Mouse (Mus musculus) kidney, embryonic 16.5 days (tissue): ENCODE data around the gene Trib3. TPM values are rescaled to one million over a fixed set of nuclear protein-coding genes. Genes with fewer than 3 reads are reported as not detected.

Experiments used
- ATAC-seq: fragments of 200-750 bp; cut with Nextera tagmentation; 2 replicates; pipeline ENCODE4 v1.8.0; 2017; ENCODE audit warnings: moderate TSS enrichment; ENCODE audit not compliant: low FRiP score, low TSS enrichment
- H3K27ac ChIP-seq: fragments of 300-500 bp; sonication (generic); 2 replicates; pipeline ENCODE4 v1.5.1; 2014; ENCODE audit warnings: low read length
- H3K27me3 ChIP-seq: fragments of 300-500 bp; sonication (generic); 2 replicates; pipeline ENCODE4 v1.6.1; 2014; ENCODE audit warnings: low read length, control low read depth, mixed read lengths; ENCODE audit not compliant: insufficient read depth
- H3K36me3 ChIP-seq: fragments of 300-500 bp; sonication (generic); 2 replicates; pipeline ENCODE4 v1.6.1; 2014; ENCODE audit warnings: low read length, control low read depth, mixed read lengths; ENCODE audit not compliant: insufficient read depth
- H3K4me1 ChIP-seq: fragments of 300-500 bp; sonication (generic); 2 replicates; pipeline ENCODE4 v1.6.1; 2014; ENCODE audit warnings: low read length, control low read depth, mixed read lengths; ENCODE audit not compliant: insufficient read depth
- H3K4me2 ChIP-seq: fragments of 300-500 bp; sonication (generic); replicated peaks from 2 replicates; pipeline ENCODE4 v1.6.1; 2014; ENCODE audit warnings: low read depth, low read length
- H3K4me3 ChIP-seq: fragments of 300-500 bp; sonication (generic); 2 replicates; pipeline ENCODE4 v1.5.1; 2014; ENCODE audit warnings: mild to moderate bottlenecking, low read length
- H3K9ac ChIP-seq: fragments of 300-500 bp; sonication (generic); replicated peaks from 2 replicates; pipeline ENCODE4 v1.6.1; 2014; ENCODE audit warnings: low read length
- H3K9me3 ChIP-seq: fragments of 300-500 bp; sonication (generic); 2 replicates; pipeline ENCODE4 v1.6.1; 2016; ENCODE audit warnings: low read length, control low read depth
- WGBS: fragments of 180-500 bp; shearing (Covaris S2); extraction: QIAGEN DNeasy Blood & Tissue Kit; methylation state at CpG from one replicate; pipeline ENCODE4 v1.1.7; 2014; 5-methylcytosine and 5-hydroxymethylcytosine counted together
- polyA plus RNA-seq: library from polyadenylated mRNA; unstranded; fragments of >200 nt; fragmentation: Nextera tagmentation; extraction: Ambion mirVana; gene quantifications from 2 replicates; pipeline ENCODE4 v1.2.1, GENCODE M21; 2015

The Trib3 gene
- polyA plus RNA-seq, 1 experiment from 2014 or later: 1.8 TPM

- H3K27me3 ChIP-seq: no peaks in the 10 kb centered on the region
- peaks cover 17% of the 10 kb centered on the region for H3K4me1 ChIP-seq
- no peak overlapping the region for H3K27ac ChIP-seq
- H3K4me3 ChIP-seq: no peak overlapping the region
- H3K9ac ChIP-seq: no peak overlapping the region
- WGBS: 58% methylated on average over 11 of the region's 11 CpGs
- ATAC-seq: no peak
- H3K36me3 ChIP-seq: no peaks in the 10 kb centered on the region
- no peak overlapping the region for H3K4me2 ChIP-seq
- no peaks in the 10 kb centered on the region for H3K9me3 ChIP-seq
These were observed 8.5 kb downstream of the Trib3 start for GRCm38 (mm10) chr2:152335289-152335820.

GRCm38 (mm10) chr2:152333345-152334006, 10.4 kb downstream of the Trib3 start:
- no peak overlapping the region for H3K4me3 ChIP-seq
- no peak overlapping the region for H3K27ac ChIP-seq
- peaks cover 23% of the 10 kb centered on the region for H3K4me1 ChIP-seq
- no peak for ATAC-seq
- H3K27me3 ChIP-seq: no peaks in the 10 kb centered on the region
- H3K9ac ChIP-seq: no peak overlapping the region
- no peaks in the 10 kb centered on the region for H3K9me3 ChIP-seq
- H3K4me2 ChIP-seq: no peak overlapping the region
- 77% methylated on average over 4 of the region's 4 CpGs for WGBS
- H3K36me3 ChIP-seq: no peaks in the 10 kb centered on the region

- Histone ChIP-seq H3K4me2 (peak within 1 kb of the TSS; percentile 90), H3K27ac (peak within 1 kb of the TSS; percentile 93), H3K9me3 (no peaks in the 10 kb centered on the region), H3K4me1 (peaks cover 23% of the 10 kb centered on the region), H3K36me3 (peaks cover 3% of the 10 kb centered on the region; the same call in 1 of the 2 replicates), H3K4me3 (peak within 1 kb of the TSS; percentile 88), H3K27me3 (no peaks in the 10 kb centered on the region), H3K9ac (peak within 1 kb of the TSS; percentile 93)
- peak; percentile 96 for ATAC-seq
- WGBS: under 1% methylated on average over 54 of the region's 54 CpGs
These were observed 11.6 kb downstream of the Trib3 start, which contains the start of gene Rbck1 for GRCm38 (mm10) chr2:152332101-152332825. Gene Rbck1 (minus strand): TSS chr2:152332653.

- 67% methylated on average over 7 of the region's 7 CpGs for WGBS
- H3K9ac ChIP-seq: peak overlapping the region; percentile 93
- H3K4me1 ChIP-seq: peaks cover 23% of the 10 kb centered on the region
- H3K9me3 ChIP-seq: no peaks in the 10 kb centered on the region
- no peaks in the 10 kb centered on the region for H3K27me3 ChIP-seq
- H3K4me3 ChIP-seq: peak overlapping the region; percentile 88
- H3K27ac ChIP-seq: no peak overlapping the region
- peaks cover 10% of the 10 kb centered on the region for H3K36me3 ChIP-seq
- H3K4me2 ChIP-seq: peak overlapping the region; percentile 90
- ATAC-seq: no peak
These were observed 12.9 kb downstream of the Trib3 start for GRCm38 (mm10) chr2:152330858-152331423.

- no peak overlapping the region for H3K9ac ChIP-seq
- H3K36me3 ChIP-seq: peaks cover 32% of the 10 kb centered on the region
- no peak overlapping the region for H3K4me2 ChIP-seq
- 58% methylated on average over 5 of the region's 5 CpGs for WGBS
- ATAC-seq: no peak
- no peaks in the 10 kb centered on the region for H3K9me3 ChIP-seq
- H3K4me1 ChIP-seq: peaks cover 23% of the 10 kb centered on the region
- H3K4me3 ChIP-seq: no peak overlapping the region
- H3K27me3 ChIP-seq: no peaks in the 10 kb centered on the region
- no peak overlapping the region for H3K27ac ChIP-seq
These were observed 15.9 kb downstream of the Trib3 start for GRCm38 (mm10) chr2:152327980-152328379.

- Histone ChIP-seq H3K4me2 (no peak overlapping the region), H3K36me3 (peaks cover 44% of the 10 kb centered on the region), H3K27me3 (no peaks in the 10 kb centered on the region), H3K27ac (no peak overlapping the region), H3K4me1 (peaks cover 19% of the 10 kb centered on the region), H3K9ac (no peak overlapping the region), H3K9me3 (no peaks in the 10 kb centered on the region), H3K4me3 (no peak overlapping the region)
- ATAC-seq: no peak
- WGBS: 85% methylated on average over 8 of the region's 8 CpGs
These were observed 17.2 kb downstream of the Trib3 start for GRCm38 (mm10) chr2:152326654-152327053.

GRCm38 (mm10) chr2:152326157-152326556, 17.7 kb downstream of the Trib3 start:
- Histone ChIP-seq H3K36me3 (peaks cover 44% of the 10 kb centered on the region), H3K4me3 (no peak overlapping the region), H3K9ac (no peak overlapping the region), H3K4me2 (no peak overlapping the region), H3K4me1 (peaks cover 14% of the 10 kb centered on the region), H3K27ac (no peak overlapping the region), H3K9me3 (no peaks in the 10 kb centered on the region), H3K27me3 (no peaks in the 10 kb centered on the region)
- ATAC-seq: no peak
- WGBS: 93% methylated on average over 13 of the region's 13 CpGs

GRCm38 (mm10) chr2:152324842-152325241, 19.0 kb downstream of the Trib3 start:
- WGBS: 90% methylated on average over 3 of the region's 3 CpGs
- Histone ChIP-seq H3K4me3 (no peak overlapping the region), H3K9ac (no peak overlapping the region), H3K27me3 (no peaks in the 10 kb centered on the region), H3K4me1 (0 out of 2 replicates have a peak, but pooled peaks cover 1% of the 10 kb centered on the region), H3K27ac (no peak overlapping the region), H3K9me3 (no peaks in the 10 kb centered on the region), H3K36me3 (peaks cover 48% of the 10 kb centered on the region), H3K4me2 (no peak overlapping the region)
- ATAC-seq: no peak

GRCm38 (mm10) chr2:152323971-152324370, 19.9 kb downstream of the Trib3 start:
- ATAC-seq: no peak
- Histone ChIP-seq H3K4me1 (no peaks in the 10 kb centered on the region), H3K4me2 (no peak overlapping the region), H3K36me3 (peaks cover 52% of the 10 kb centered on the region), H3K27ac (no peak overlapping the region), H3K9me3 (no peaks in the 10 kb centered on the region), H3K4me3 (no peak overlapping the region), H3K9ac (no peak overlapping the region), H3K27me3 (no peaks in the 10 kb centered on the region)
- 92% methylated on average over 14 of the region's 14 CpGs for WGBS
